Mouse (Mus musculus) thymus, adult 2 months (tissue): ENCODE data around the gene Syt16. TPM values are rescaled to one million over a fixed set of nuclear protein-coding genes. Genes with fewer than 3 reads are reported as not detected.

Source experiments
- DNase-seq: peaks from one replicate; pipeline ENCODE4 v3.0.0; 2021
- H3K27ac ChIP-seq: fragments of 200-500 bp; 2 replicates; pipeline ENCODE4 v1.5.1; 2012; ENCODE audit warnings: low read length, control low read depth; ENCODE audit not compliant: control insufficient read depth, insufficient read depth
- H3K27me3 ChIP-seq: fragments of 200-500 bp; 2 replicates; pipeline ENCODE4 v1.6.1; 2012; ENCODE audit warnings: mild to moderate bottlenecking, low read length, moderate library complexity, mixed read lengths; ENCODE audit not compliant: control insufficient read depth, insufficient read depth
- H3K36me3 ChIP-seq: fragments of 200-500 bp; 2 replicates; pipeline ENCODE4 v1.6.1; 2012; ENCODE audit warnings: mild to moderate bottlenecking, low read length, moderate library complexity; ENCODE audit not compliant: control insufficient read depth, insufficient read depth
- H3K4me1 ChIP-seq: fragments of 200-500 bp; replicated peaks from 2 replicates; pipeline ENCODE4 v1.6.1; 2012; ENCODE audit warnings: low read length; ENCODE audit not compliant: control insufficient read depth, insufficient read depth
- H3K4me3 ChIP-seq: fragments of 200-500 bp; 2 replicates; pipeline ENCODE4 v1.5.1; 2012; ENCODE audit warnings: mild to moderate bottlenecking, low read length, control low read depth, moderate library complexity; ENCODE audit not compliant: control insufficient read depth, insufficient read depth
- CTCF ChIP-seq: fragments of 200-500 bp; IDR thresholded peaks from 2 replicates; pipeline ENCODE4 v1.5.1; 2012; ENCODE audit warnings: mild to moderate bottlenecking, control low read depth, low read length, moderate library complexity, borderline replicate concordance; ENCODE audit not compliant: control insufficient read depth, poor library complexity, insufficient read depth; ENCODE audit errors: extremely low read depth
- POLR2A ChIP-seq: fragments of 200-500 bp; IDR thresholded peaks from 2 replicates; pipeline ENCODE4 v1.6.1; 2012; ENCODE audit warnings: mild to moderate bottlenecking, low read length, control low read depth, moderate library complexity; ENCODE audit not compliant: control insufficient read depth, poor library complexity, insufficient read depth; ENCODE audit errors: extremely low read depth
- WGBS: fragments of 180-500 bp; shearing (Covaris S2); methylation state at CpG from one replicate; pipeline ENCODE4 v1.1.7; 2018; 5-methylcytosine and 5-hydroxymethylcytosine counted together
- polyA plus RNA-seq: library from polyadenylated mRNA; depleted of rRNA; stranded (reverse); fragments of >200 nt; gene quantifications from 2 replicates; pipeline ENCODE4 v1.2.3, GENCODE M21; 2012

Syt16 gene
- polyA plus RNA-seq, 1 experiment, result not detected

DNA sequence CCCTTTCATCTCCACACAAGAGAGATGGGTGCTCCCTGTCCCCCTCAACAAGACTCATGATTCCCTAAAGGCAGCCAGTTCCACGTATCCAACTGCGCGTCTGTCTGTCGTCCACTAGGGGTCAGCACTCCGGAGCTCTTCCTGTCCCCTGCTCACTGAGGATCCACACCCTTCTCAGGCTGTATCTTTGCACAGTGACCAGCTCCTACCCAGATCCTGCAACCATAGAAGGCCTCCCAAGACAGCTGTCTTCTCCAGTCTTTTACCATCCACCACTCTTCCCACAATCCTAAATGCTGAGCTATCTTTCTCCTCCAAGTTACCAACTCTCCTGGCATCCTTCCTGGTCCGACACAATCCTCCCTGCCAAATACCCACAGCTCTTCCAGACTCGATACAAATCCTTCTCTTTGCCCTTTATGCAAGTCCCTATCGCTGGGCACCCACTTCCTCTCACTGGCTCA lies 12.0 kb downstream of the Syt16 start:
- Histone ChIP-seq H3K4me3 (no peak overlapping the region), H3K36me3 (no peaks in the 10 kb centered on the region), H3K4me1 (no peaks in the 10 kb centered on the region), H3K27ac (no peak overlapping the region), H3K27me3 (no peaks in the 10 kb centered on the region)
- TF ChIP-seq CTCF (peak; percentile 82; the same call in 1 of the 2 replicates), POLR2A (no peak)
- WGBS, result 23% methylated on average over 8 of the region's 8 CpGs
- peak; percentile 24 for DNase-seq

DNA sequence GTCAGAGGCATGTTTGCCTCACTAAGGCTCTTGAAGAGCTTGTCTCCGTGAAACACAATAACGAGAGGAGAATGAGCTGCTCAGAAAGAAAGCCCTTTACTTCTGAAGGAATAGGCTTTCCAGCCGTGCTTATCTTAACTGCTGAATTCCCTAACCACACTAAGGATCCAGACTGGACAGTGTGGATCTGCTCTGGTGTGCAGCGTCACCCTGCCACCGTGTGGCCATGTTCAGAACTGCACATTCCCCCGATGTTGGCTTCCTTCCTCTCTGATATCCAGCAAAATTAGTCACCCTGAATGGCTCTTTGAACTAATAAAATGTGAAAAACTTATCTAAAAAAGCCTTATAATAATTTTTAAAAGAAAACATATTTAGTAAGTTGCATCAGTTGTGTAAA lies 16.3 kb downstream of the Syt16 start:
- H3K4me1 ChIP-seq, result no peaks in the 10 kb centered on the region
- TF ChIP-seq CTCF (peak; percentile 82; the same call in 1 of the 2 replicates), POLR2A (no peak)
- H3K27me3 ChIP-seq, result no peaks in the 10 kb centered on the region
- H3K36me3 ChIP-seq, result no peaks in the 10 kb centered on the region
- WGBS, result 6% methylated on average over 6 of the region's 6 CpGs
- H3K27ac ChIP-seq, result no peak overlapping the region
- DNase-seq, result peak; percentile 55
- H3K4me3 ChIP-seq, result no peak overlapping the region

GRCm38 (mm10) chr12:74014739-74015270 lies 17.3 kb downstream of the Syt16 start:
- no peaks in the 10 kb centered on the region for H3K27me3 ChIP-seq
- DNase-seq, result peak; percentile 45
- H3K4me1 ChIP-seq, result no peaks in the 10 kb centered on the region
- no peak overlapping the region for H3K4me3 ChIP-seq
- H3K27ac ChIP-seq, result no peak overlapping the region
- no peaks in the 10 kb centered on the region for H3K36me3 ChIP-seq
- TF ChIP-seq CTCF, result no peak
- 58% methylated on average over 7 of the region's 7 CpGs for WGBS

DNA sequence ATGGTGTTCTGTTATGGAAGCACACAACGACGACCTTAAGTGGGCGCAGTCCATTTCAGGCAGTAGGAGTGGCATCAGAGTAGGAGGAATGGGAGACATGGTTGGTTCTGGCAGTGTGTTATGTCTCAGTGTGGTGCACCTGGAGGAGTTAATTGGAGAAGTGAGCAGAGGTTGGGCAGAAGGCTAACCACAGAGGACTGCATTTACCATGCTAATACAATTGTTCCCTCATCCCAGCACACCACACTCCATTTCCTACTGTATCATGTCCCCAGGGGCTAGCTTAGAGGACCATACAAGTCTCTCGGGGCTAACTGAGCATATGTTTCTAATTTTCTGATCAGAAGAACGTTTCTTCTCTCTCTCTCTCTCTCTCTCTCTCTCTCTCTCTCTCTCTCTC lies 18.0 kb downstream of the Syt16 start:
- Histone ChIP-seq H3K27ac (no peak overlapping the region), H3K4me1 (no peaks in the 10 kb centered on the region), H3K27me3 (no peaks in the 10 kb centered on the region), H3K36me3 (no peaks in the 10 kb centered on the region), H3K4me3 (no peak overlapping the region)
- TF ChIP-seq POLR2A, result no peak
- no peak for TF ChIP-seq CTCF
- DNase-seq, result no peak
- WGBS, result 69% methylated on average over 5 of the region's 5 CpGs

GRCm38 (mm10) chr12:74023260-74023659 lies 25.8 kb downstream of the Syt16 start:
- H3K36me3 ChIP-seq, result no peaks in the 10 kb centered on the region
- TF ChIP-seq CTCF (no peak), POLR2A (no peak)
- no peaks in the 10 kb centered on the region for H3K27me3 ChIP-seq
- H3K4me1 ChIP-seq, result no peaks in the 10 kb centered on the region
- 91% methylated on average over 5 of the region's 5 CpGs for WGBS
- H3K27ac ChIP-seq, result no peak overlapping the region
- DNase-seq, result no peak
- H3K4me3 ChIP-seq, result no peak overlapping the region

DNA sequence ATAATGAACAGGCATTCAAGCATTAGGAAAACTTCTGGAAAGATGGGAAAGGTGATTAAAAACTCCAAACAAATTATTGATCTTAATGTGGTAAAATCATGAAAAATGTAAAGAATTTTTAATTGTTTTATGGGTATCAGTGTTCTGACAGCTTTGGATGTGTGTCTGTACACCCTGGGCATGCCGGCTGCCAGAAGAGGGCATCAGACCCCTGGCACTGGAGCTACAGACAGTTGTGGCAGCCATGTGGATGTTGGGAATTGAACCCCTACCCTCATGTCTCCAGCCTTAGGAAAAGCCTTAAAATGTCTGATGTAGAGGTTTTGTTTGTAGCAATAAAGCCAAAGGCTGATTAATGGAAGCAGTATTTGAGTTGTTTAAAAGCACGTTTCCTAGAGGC lies 27.5 kb downstream of the Syt16 start:
- TF ChIP-seq CTCF (no peak), POLR2A (no peak)
- Histone ChIP-seq H3K4me3 (no peak overlapping the region), H3K27me3 (no peaks in the 10 kb centered on the region), H3K27ac (no peak overlapping the region), H3K4me1 (no peaks in the 10 kb centered on the region), H3K36me3 (no peaks in the 10 kb centered on the region)
- DNase-seq, result no peak
- WGBS, result 93% methylated on average over 2 of the region's 2 CpGs

DNA sequence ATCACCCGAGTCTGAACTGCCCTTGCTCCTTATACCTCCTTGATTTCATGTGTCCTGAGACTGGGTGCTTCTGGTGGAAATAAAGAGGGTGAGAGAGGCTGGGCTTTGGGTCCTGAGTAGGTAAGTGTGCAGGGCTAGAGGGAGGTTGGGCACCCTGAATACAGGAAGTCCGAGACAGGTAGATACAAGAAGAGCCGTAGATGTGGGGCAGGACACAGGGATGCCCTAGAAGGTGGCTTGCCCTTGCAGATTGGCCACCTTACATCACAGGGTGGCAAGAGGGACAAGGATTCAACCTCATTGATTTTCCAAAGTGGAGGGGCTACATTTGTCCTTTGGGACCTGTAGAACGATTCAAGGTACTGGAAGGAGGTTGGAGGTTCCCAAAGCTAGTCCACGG lies 45.8 kb downstream of the Syt16 start:
- no peak overlapping the region for H3K4me3 ChIP-seq
- no peak for DNase-seq
- TF ChIP-seq POLR2A (no peak), CTCF (no peak)
- no peaks in the 10 kb centered on the region for H3K36me3 ChIP-seq
- WGBS, result 88% methylated on average over 5 of the region's 5 CpGs
- H3K27me3 ChIP-seq, result no peaks in the 10 kb centered on the region
- no peaks in the 10 kb centered on the region for H3K4me1 ChIP-seq
- H3K27ac ChIP-seq, result no peak overlapping the region
